Mouse (Mus musculus) midbrain, embryonic 10.5 days (tissue): ENCODE results near the gene Pcbp3. TPM values are rescaled to one million over a fixed set of nuclear protein-coding genes. Genes with fewer than 3 reads are reported as not detected.
"Not testable (repeated sequence)": the region's sequence is repeated elsewhere in the genome, so short reads cannot be mapped to it uniquely, and the experiment has no call there.

ENCODE experiments used
- DNase-seq: peaks from one replicate; pipeline ENCODE4 v3.0.0-alpha.2; 2017; ENCODE audit warnings: low spot score
- H3K27ac ChIP-seq: fragments of 300-500 bp; sonication (generic); replicated peaks from 2 replicates; pipeline ENCODE4 v1.5.1; 2016; ENCODE audit warnings: mild to moderate bottlenecking
- H3K27me3 ChIP-seq: fragments of 300-500 bp; sonication (generic); 2 replicates; pipeline ENCODE4 v1.6.1; 2016; ENCODE audit warnings: low read depth, mild to moderate bottlenecking; ENCODE audit not compliant: poor library complexity, severe bottlenecking
- H3K36me3 ChIP-seq: fragments of 300-500 bp; sonication (generic); 2 replicates; pipeline ENCODE4 v1.6.1; 2016; ENCODE audit warnings: mild to moderate bottlenecking, moderate library complexity
- H3K4me1 ChIP-seq: fragments of 300-500 bp; sonication (generic); 2 replicates; pipeline ENCODE4 v1.6.1; 2016
- H3K4me3 ChIP-seq: fragments of 300-500 bp; sonication (generic); 2 replicates; pipeline ENCODE4 v1.5.1; 2016; ENCODE audit warnings: mild to moderate bottlenecking, moderate library complexity
- H3K9me3 ChIP-seq: fragments of 300-500 bp; sonication (generic); replicated peaks from 2 replicates; pipeline ENCODE4 v1.6.1; 2016; ENCODE audit warnings: mild to moderate bottlenecking
- WGBS: fragments of 180-500 bp; shearing (Covaris S2); methylation state at CpG from one replicate; pipeline ENCODE4 v1.1.7; 2016; 5-methylcytosine and 5-hydroxymethylcytosine counted together
- polyA plus RNA-seq: library from polyadenylated mRNA; unstranded; fragments of >200 nt; fragmentation: Nextera tagmentation; extraction: Ambion mirVana; gene quantifications from 2 replicates; pipeline ENCODE4 v1.2.1, GENCODE M21; 2016

Gene Pcbp3
- polyA plus RNA-seq, 1 experiment from 2014 or later, result 83.1 TPM

- Histone ChIP-seq H3K36me3 (peaks cover 47% of the 10 kb centered on the region), H3K27ac (no peak overlapping the region), H3K4me3 (no peak overlapping the region), H3K27me3 (no peaks in the 10 kb centered on the region), H3K9me3 (no peaks in the 10 kb centered on the region), H3K4me1 (0 out of 2 replicates have a peak, but pooled peaks cover 3% of the 10 kb centered on the region)
- 88% methylated on average over 6 of the region's 6 CpGs for WGBS
- no peak for DNase-seq
Observed at GRCm38 (mm10) chr10:76769581-76769980, 192.1 kb downstream of the Pcbp3 start.

GRCm38 (mm10) chr10:76766196-76766595 lies 195.5 kb downstream of the Pcbp3 start:
- Histone ChIP-seq H3K4me3 (no peak overlapping the region), H3K4me1 (0 out of 2 replicates have a peak, but pooled peaks cover 2% of the 10 kb centered on the region), H3K27me3 (no peaks in the 10 kb centered on the region), H3K9me3 (no peaks in the 10 kb centered on the region), H3K36me3 (peaks cover 64% of the 10 kb centered on the region), H3K27ac (no peak overlapping the region)
- DNase-seq, result no peak
- WGBS, result 83% methylated on average over 1 of the region's 1 CpGs

- WGBS, result 90% methylated on average over 4 of the region's 4 CpGs
Observed at GRCm38 (mm10) chr10:76764927-76765326, 196.8 kb downstream of the Pcbp3 start.

GRCm38 (mm10) chr10:76763016-76763415 lies 198.7 kb downstream of the Pcbp3 start:
- WGBS, result 94% methylated on average over 12 of the region's 12 CpGs
- no peaks in the 10 kb centered on the region for H3K4me1 ChIP-seq
- H3K9me3 ChIP-seq, result no peaks in the 10 kb centered on the region
- H3K4me3 ChIP-seq, result no peak overlapping the region
- H3K36me3 ChIP-seq, result peaks cover 55% of the 10 kb centered on the region
- H3K27ac ChIP-seq, result no peak overlapping the region
- no peaks in the 10 kb centered on the region for H3K27me3 ChIP-seq
- DNase-seq, result peak; percentile 9

More at GRCm38 (mm10) chr10:76764927-76765326, 196.8 kb downstream of the Pcbp3 start:
- no peak overlapping the region for H3K27ac ChIP-seq
- no peaks in the 10 kb centered on the region for H3K27me3 ChIP-seq
- no peaks in the 10 kb centered on the region for H3K9me3 ChIP-seq
- no peaks in the 10 kb centered on the region for H3K4me1 ChIP-seq
- peaks cover 59% of the 10 kb centered on the region for H3K36me3 ChIP-seq
- no peak overlapping the region for H3K4me3 ChIP-seq
- peak; percentile 5 for DNase-seq

GRCm38 (mm10) chr10:76762411-76762810 lies 199.3 kb downstream of the Pcbp3 start:
- no peaks in the 10 kb centered on the region for H3K9me3 ChIP-seq
- no peaks in the 10 kb centered on the region for H3K4me1 ChIP-seq
- 92% methylated on average over 7 of the region's 7 CpGs for WGBS
- no peaks in the 10 kb centered on the region for H3K27me3 ChIP-seq
- DNase-seq, result peak; percentile 8
- no peak overlapping the region for H3K4me3 ChIP-seq
- H3K36me3 ChIP-seq, result peaks cover 52% of the 10 kb centered on the region
- H3K27ac ChIP-seq, result no peak overlapping the region

GRCm38 (mm10) chr10:76759878-76760277 lies 201.8 kb downstream of the Pcbp3 start:
- WGBS, result 92% methylated on average over 5 of the region's 5 CpGs
- no peaks in the 10 kb centered on the region for H3K4me1 ChIP-seq
- no peak overlapping the region for H3K27ac ChIP-seq
- DNase-seq, result no peak
- no peak overlapping the region for H3K4me3 ChIP-seq
- H3K9me3 ChIP-seq, result no peaks in the 10 kb centered on the region
- H3K27me3 ChIP-seq, result no peaks in the 10 kb centered on the region
- H3K36me3 ChIP-seq, result peaks cover 31% of the 10 kb centered on the region

- 85% methylated on average over 3 of the region's 3 CpGs for WGBS
- DNase-seq, result no peak
- H3K27ac ChIP-seq, result no peak overlapping the region
Observed at GRCm38 (mm10) chr10:76753640-76754039, 208.0 kb downstream of the Pcbp3 start.

GRCm38 (mm10) chr10:76744267-76744666 lies 217.4 kb downstream of the Pcbp3 start:
- H3K4me1 ChIP-seq, H3K4me3 ChIP-seq, H3K27me3 ChIP-seq, H3K27ac ChIP-seq, DNase-seq, H3K36me3 ChIP-seq: not testable (repeated sequence)
- H3K9me3 ChIP-seq, result peaks cover 13% of the 10 kb centered on the region
- WGBS, result 70% methylated on average over 11 of the region's 11 CpGs

More at GRCm38 (mm10) chr10:76753640-76754039, 208.0 kb downstream of the Pcbp3 start:
- Histone ChIP-seq H3K27me3 (no peaks in the 10 kb centered on the region), H3K9me3 (peaks cover 4% of the 10 kb centered on the region; the same call in 1 of the 2 replicates), H3K36me3 (no peaks in the 10 kb centered on the region), H3K4me1 (no peaks in the 10 kb centered on the region), H3K4me3 (no peak overlapping the region)

GRCm38 (mm10) chr10:76736764-76737163 lies 224.9 kb downstream of the Pcbp3 start:
- DNase-seq, result no peak
- H3K27ac ChIP-seq, result no peak overlapping the region
- H3K4me1 ChIP-seq, result peaks cover 21% of the 10 kb centered on the region
- 72% methylated on average over 8 of the region's 8 CpGs for WGBS
- no peaks in the 10 kb centered on the region for H3K36me3 ChIP-seq
- H3K27me3 ChIP-seq, result peaks cover 5% of the 10 kb centered on the region; the same call in 1 of the 2 replicates
- no peak overlapping the region for H3K4me3 ChIP-seq
- no peaks in the 10 kb centered on the region; the same call in 1 of the 2 replicates for H3K9me3 ChIP-seq

- Histone ChIP-seq H3K4me3 (no peak overlapping the region), H3K27me3 (peaks cover 7% of the 10 kb centered on the region; the same call in 1 of the 2 replicates), H3K4me1 (peaks cover 23% of the 10 kb centered on the region), H3K27ac (no peak overlapping the region), H3K36me3 (no peaks in the 10 kb centered on the region), H3K9me3 (no peaks in the 10 kb centered on the region)
- WGBS, result 3% methylated on average over 4 of the region's 4 CpGs
- peak; percentile 81 for DNase-seq
Observed at GRCm38 (mm10) chr10:76734979-76735378, 226.7 kb downstream of the Pcbp3 start.

GRCm38 (mm10) chr10:76733677-76734068 lies 228.0 kb downstream of the Pcbp3 start:
- Histone ChIP-seq H3K9me3 (no peaks in the 10 kb centered on the region), H3K4me3 (peak overlapping the region; percentile 7)
- peak; percentile 13 for DNase-seq

GRCm38 (mm10) chr10:76732881-76733676 lies 228.6 kb downstream of the Pcbp3 start:
- H3K4me1 ChIP-seq, result peaks cover 28% of the 10 kb centered on the region
- no peaks in the 10 kb centered on the region for H3K9me3 ChIP-seq
- 17% methylated on average over 17 of the region's 17 CpGs for WGBS
- peak overlapping the region; percentile 7 for H3K4me3 ChIP-seq
- peaks cover 7% of the 10 kb centered on the region; the same call in 1 of the 2 replicates for H3K27me3 ChIP-seq
- peak; percentile 79 for DNase-seq
- H3K36me3 ChIP-seq, result no peaks in the 10 kb centered on the region
- peak overlapping the region; percentile 53 for H3K27ac ChIP-seq

More at GRCm38 (mm10) chr10:76733677-76734068, 228.0 kb downstream of the Pcbp3 start:
- H3K36me3 ChIP-seq, result no peaks in the 10 kb centered on the region
- 0 out of 2 replicates have a peak overlapping the region, but pooled peaks have one; percentile 53 for H3K27ac ChIP-seq
- peaks cover 23% of the 10 kb centered on the region for H3K4me1 ChIP-seq
- H3K27me3 ChIP-seq, result peaks cover 7% of the 10 kb centered on the region; the same call in 1 of the 2 replicates
- 32% methylated on average over 3 of the region's 3 CpGs for WGBS

GRCm38 (mm10) chr10:76732391-76732790 lies 229.3 kb downstream of the Pcbp3 start:
- peak overlapping the region; percentile 53 for H3K27ac ChIP-seq
- 80% methylated on average over 6 of the region's 6 CpGs for WGBS

More at GRCm38 (mm10) chr10:76732391-76732790, 229.3 kb downstream of the Pcbp3 start:
- Histone ChIP-seq H3K27me3 (peaks cover 12% of the 10 kb centered on the region; the same call in 1 of the 2 replicates), H3K9me3 (no peaks in the 10 kb centered on the region), H3K4me1 (peaks cover 32% of the 10 kb centered on the region), H3K36me3 (no peaks in the 10 kb centered on the region), H3K4me3 (no peak overlapping the region)
- DNase-seq, result no peak
